Mouse (Mus musculus): ENCODE data around the gene Lgi4.

The Lgi4 gene

DNA sequence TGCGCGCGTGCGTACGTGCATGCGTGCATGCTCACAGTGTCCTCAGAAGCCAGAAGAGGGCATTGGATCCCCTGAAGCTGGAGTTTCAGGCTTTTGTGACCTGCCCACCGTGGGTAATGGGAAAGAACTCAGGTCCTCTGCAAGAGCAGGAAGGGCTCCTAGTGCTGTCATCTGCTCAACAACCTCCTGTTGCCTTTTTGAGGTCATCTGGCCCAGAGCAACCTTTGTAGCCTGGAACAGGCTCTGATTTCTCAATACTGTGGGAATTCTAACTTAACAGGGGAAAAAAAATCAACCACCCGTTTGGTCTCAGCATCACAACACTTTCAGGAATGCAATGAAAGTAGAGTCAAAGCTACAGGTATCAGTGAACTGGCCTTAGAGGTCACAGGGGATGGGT lies 20.5 kb downstream of the Lgi4 start:
- DNase-seq: no peak

- DNase-seq: no peak
These were observed 21.5 kb downstream of the Lgi4 start for GRCm38 (mm10) chr7:31080611-31081010.

DNA sequence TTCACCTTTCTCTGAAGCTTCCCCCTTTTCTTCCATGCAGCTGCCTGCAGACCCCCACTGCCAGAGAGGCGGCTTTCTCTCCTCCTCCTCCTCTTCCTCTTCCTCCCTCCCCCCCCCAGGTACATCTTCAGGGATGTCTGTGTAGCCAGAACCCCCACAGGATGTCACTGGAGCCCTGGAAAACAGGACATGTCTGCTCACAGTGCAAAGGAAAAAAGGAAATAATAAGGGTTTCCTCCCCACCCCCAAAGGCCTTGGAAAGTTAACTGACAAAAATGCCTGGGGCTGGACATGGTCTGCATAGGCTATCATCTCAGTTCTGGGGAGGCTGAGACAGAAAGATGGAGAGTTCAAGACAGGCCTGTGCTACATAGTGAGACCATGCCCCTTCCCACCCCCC lies 22.0 kb downstream of the Lgi4 start:
- no peak for DNase-seq

DNA sequence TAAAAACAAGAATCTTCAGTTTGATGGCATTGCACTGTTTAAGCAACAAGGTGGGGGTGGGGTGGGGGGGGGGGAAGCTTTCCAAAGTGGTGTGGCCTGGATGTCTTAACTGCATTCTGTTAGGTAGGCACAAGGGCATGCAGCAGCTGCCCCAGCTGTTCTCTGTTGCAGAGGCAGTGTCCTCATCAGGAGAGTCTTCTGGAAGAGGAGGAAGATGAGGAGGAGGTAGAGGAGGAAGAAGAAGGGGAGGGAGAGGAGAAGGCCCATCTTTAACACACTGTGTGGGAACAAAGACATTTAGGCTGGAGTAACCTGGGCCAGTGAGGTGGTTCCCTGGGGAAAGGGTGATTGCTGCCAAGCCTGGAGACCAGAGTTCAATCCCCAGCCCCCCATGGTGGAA lies 23.0 kb downstream of the Lgi4 start:
- DNase-seq: no peak

DNA sequence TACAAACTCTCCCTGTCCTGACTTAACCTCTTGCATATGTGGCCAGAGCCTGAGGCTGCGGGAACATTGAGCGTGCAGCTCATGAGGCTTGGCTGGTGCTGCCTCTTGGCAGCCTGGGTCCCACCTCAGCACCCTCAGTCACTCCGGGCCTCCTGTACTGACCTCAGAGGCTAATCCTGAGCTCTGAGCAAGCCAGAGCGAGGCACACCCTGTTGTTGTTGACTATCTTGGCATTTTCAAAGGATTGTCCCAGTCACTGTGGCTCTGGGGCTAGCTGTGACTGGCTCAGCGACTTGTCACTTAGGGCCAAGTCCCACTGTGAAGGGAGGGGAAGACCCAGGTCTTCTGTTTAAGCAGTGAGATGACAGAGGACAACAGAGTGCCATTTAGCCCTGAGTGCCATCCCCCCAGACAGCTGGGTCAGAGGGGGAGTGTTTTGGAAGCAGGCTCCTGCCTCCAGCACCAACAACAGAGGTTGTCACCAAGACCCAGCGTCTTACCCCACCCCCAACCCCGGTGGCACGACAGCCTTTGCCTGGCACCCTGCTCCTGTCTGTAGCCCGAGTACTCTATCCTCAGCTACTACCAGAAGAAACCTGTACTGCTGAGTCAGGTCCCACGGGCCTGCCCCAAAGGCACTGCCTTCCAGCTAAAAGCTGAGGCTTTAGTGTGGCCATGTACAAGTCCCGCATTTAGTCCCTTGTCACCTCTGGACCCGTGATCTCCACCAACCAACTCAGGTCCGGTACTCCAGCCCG lies 23.9 kb downstream of the Lgi4 start:
- DNase-seq: peak; percentile 42

- DNase-seq: no peak
These were observed 25.0 kb downstream of the Lgi4 start for GRCm38 (mm10) chr7:31084140-31084539.

GRCm38 (mm10) chr7:31085171-31085570 lies 26.0 kb downstream of the Lgi4 start:
- DNase-seq: no peak

- DNase-seq: no peak
These were observed 27.1 kb downstream of the Lgi4 start for GRCm38 (mm10) chr7:31086175-31086755.

DNA sequence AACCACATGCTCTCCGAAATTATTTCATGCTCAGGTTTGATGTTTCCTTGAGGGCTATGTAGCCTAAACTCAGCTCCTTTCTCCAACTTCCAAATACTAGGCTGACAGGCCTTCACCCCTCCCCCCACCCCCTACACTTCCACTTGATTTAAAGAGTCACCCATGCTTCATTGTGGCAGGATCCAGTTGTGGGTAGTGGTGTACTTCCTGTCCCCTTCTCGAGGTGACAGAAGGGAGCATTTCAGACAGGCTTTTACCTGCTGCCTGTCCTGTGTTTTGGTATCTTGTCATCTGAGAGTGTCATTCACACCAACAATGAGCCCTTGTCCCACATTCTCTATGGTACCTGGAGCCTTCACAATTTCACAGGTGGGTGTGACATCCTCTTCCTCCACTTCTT lies 28.1 kb downstream of the Lgi4 start:
- DNase-seq: no peak

GRCm38 (mm10) chr7:31088206-31088605 lies 29.1 kb downstream of the Lgi4 start:
- no peak for DNase-seq

GRCm38 (mm10) chr7:31089721-31090120 lies 30.6 kb downstream of the Lgi4 start:
- DNase-seq: no peak

DNA sequence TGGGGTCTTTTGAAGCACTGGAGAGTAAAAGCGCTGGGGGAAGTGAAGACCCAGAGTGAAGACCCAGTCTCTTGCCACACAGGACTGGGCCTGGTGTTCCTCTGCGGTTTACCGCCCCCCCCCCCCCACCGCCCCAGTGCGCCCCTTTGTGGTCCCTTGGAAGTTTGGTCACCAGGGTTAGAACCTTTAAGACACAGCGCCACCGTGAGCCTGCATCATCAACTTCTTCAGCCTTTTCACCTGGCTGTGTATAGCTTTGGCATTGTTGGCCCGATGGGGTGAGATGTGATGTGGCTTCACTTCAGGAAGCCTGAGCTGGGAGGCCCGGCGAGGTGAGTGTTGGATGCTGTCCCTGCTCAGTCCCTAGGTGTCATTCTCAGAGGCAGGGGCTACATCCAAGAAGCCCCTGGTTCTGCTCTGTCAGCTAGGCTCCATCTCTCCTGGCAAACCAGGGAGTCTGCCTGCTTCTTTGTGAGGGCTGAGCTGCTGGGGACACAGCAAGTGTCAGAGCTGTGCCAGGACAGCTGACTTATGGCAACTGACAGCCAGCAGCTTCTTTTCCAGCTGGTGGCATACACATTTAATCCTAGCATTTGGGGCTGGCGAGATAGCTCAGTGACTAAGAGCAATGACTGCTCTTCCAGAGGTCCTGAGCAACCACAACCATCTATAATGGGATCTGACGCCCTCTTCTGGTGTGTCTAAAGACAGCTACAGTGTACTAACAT lies 35.8 kb downstream of the Lgi4 start:
- no peak for DNase-seq

DNA sequence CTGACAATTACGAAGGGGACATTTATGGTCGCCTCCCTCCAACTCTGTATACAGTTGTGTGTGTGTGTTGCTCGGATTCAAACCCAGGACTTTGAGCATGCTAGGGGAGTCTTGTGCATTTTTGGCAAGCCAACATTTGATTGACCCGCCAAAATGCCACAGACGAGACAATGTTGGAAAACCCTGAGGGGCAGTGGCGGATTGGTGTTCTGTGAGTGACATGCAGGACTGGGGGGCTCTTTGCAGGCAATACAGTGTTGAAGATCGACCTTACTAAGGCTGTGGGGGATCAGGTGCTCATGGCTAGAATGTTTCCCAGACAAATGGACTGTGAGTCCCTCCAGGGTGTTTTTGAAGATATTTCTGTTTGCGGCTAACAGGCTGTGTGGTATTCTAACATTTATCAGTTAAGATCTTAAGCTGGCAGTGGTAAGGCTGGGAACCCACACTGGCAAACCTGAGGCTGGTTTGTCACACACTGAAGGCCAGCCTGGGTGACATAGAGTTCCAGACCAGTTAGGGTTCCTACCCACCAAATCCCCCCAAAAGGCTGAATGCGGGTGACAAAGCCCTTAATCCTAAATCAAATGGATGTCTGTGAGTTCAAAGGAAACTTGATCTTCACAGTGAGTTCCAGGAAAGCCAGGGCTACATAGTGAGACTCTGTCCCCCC lies 37.9 kb downstream of the Lgi4 start:
- no peak for DNase-seq

GRCm38 (mm10) chr7:31097583-31098248 lies 38.6 kb downstream of the Lgi4 start:
- DNase-seq: peak; percentile 95

DNA sequence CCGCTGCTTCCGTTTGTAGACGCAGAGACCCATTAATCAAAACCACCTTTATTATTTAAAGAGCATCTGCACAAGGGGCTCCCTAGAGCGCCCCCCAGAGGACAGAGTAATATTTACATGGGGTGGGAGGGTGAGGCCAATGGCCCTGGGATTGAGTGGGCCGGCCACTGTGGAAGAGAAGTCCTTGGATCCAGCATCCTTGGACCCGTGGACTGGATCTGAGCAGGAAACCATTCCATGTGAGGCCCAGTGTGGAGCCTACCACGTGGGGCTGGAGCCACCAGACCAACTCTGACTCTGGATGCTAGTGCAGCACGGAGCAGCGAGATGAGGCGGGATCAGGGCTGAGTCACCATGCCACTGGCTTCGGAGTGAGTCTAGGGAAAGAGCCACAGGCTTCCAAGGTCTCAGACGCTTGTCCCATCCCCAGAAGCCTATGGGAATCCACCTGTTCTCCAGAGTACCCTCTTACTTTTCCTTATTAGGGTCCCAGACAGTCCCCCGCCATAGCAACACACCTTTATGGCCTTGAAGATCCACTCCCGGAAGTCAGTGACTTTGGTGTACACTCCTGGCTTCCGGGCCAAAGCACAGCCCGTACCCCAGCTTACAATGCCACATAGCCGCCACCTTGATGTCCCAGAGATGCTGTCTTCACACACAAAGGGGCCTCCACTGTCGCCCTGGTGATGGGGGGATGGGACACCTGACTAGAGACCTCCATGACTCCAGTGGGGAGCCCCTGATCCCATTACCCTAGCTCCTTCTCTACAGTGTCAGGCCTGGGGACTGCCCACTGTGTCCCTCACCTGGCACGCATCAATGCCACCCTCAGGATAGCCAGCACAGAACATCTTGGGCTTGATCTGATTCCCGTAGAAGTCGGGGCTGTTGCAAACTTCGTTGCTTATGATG lies 39.8 kb downstream of the Lgi4 start:
- DNase-seq: no peak

DNA sequence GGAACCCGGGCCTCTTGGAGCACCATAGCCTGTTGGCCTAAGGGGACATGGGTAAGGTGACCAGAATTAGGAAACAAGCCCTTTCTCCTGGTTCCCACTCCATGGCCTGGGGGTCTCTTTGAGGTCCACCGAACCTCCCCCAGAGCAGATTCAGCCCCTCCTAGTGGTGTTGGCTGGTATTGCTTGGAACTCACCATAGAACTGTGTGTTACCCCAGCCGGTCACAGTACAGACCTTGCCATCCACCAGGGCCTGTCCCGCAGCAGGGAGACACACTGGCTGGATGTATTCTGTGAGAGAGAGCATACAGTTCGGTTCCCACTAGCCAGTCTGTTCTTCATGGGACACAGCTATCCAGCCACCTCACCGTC lies 40.5 kb downstream of the Lgi4 start:
- DNase-seq: no peak

DNA sequence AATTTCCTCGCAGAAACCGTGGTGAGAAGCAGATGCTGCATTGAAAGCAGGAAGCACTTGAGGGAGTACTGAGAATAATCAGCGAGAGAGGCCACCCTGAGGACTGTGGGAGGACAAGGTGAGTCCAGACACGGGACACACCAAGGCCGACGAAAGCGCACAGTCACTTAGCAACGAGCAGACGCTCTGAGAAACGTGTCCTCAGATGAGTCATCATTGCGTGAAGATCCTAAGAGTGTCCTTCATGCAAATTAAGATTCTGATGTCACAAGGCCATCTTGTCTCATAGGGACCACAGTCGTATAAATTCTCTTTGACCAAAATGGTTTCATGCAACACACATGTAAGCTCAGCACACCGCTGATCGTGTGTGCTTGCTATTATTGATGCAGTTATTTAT lies 41.6 kb downstream of the Lgi4 start:
- DNase-seq: no peak

DNA sequence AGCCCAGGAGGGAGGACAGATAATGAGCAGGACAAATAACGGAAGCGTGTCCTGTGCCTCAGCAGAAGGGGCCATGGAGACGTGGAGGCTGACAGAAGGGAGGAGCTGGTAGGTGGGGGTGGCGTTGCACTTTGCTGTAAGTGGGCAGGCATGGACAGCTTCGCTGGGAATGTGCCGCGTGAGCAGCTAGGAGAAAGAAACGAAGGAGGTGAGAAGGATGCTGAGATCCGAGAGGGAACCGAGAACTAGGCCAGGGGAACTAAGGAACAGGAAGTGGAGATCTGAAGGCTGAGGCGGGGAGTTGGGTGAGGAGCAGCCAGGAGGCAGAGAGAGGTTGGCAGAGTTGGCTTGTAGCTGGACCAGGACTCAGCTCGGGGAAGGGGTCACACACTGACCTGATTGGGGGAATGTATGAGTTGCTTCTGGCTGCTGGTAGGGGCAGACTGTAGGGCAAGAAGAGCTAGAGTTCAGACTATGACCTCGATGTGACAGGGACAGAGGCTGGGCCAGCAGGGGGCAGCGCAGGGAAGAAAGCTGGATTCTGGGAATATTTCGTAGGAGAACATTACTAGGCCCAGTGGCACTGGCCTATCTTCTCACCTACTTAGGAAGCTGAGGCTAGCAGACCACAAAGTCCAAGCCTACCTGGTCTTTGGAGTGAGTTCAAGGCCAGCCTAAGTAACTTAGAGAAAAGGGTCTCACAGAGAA lies 46.1 kb downstream of the Lgi4 start:
- no peak for DNase-seq

DNA sequence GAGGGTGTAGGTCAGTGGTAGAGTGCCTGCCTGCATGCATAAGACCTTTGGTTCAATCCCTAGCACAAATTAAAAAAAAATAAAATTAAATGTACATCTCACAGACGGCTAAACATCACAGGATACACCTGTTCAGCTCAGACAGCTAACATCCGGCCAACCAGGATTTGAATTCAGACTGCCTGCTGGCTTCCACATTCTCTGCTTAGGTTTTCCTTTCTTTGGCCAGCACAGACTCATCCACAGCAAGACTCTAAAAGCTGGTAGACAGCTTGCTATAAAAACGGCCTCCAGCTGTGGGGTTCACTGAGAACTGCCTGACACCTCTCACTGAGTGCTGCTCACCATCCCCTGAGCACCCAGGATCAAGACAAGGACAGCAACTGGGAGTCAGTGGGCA lies 47.0 kb downstream of the Lgi4 start:
- no peak for DNase-seq

GRCm38 (mm10) chr7:31107781-31108180 lies 48.6 kb downstream of the Lgi4 start:
- no peak for DNase-seq

DNA sequence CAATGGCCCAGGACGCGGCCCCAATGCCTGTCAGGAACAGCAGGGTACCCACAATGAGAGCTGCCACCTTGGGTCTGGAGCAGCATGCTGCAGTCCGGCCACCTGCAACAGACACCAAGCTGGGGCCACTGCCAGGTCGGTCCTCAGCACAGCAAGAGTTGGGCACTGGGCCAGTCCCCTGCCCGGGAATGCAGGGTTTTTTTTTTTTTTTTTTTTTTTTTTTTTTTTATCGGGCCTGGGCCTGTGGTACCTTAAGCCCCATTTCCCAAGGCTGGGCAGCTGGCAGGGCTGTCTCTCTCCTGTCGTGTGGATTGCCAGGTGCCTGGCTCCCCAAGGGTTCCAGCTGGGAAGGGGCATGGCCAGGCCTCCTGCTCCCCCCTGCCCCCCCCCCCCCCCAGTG lies 49.9 kb downstream of the Lgi4 start:
- DNase-seq: no peak

Data from right cerebral cortex, postnatal 14 days (tissue).